Mouse (Mus musculus): ENCODE data around the gene Tcl1b4.

Tcl1b4 gene

GRCm38 (mm10) chr12:105248763-105249233, 47.0 kb downstream of the Tcl1b4 start:
- WGBS = 16% methylated on average over 9 of the region's 9 CpGs

DNA sequence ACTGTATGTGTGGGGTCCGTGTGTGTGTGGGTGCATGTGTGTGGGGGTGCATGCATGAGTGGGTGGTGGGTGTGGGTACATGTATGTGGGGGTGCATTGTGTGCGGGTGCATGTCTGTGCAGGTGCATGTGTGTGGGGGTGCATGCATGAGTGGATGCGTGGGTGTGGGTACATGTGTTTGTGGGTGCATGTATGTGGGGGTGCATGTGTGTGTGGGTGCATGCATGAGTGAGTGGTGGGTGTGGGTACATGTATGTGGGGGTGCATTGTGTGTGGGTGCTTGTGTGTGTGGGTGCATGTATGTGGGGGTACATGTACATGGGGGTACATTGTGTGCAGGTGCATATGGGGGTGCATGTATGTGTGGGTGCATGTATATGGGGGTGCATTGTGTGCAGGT, 52.0 kb downstream of the Tcl1b4 start:
- WGBS = 94% methylated on average over 3 of the region's 3 CpGs

All from cerebral cortex, adult 2 months (tissue).